8 mouse cellular contexts compared by ENCODE assay signal in the genomic region with DNA sequence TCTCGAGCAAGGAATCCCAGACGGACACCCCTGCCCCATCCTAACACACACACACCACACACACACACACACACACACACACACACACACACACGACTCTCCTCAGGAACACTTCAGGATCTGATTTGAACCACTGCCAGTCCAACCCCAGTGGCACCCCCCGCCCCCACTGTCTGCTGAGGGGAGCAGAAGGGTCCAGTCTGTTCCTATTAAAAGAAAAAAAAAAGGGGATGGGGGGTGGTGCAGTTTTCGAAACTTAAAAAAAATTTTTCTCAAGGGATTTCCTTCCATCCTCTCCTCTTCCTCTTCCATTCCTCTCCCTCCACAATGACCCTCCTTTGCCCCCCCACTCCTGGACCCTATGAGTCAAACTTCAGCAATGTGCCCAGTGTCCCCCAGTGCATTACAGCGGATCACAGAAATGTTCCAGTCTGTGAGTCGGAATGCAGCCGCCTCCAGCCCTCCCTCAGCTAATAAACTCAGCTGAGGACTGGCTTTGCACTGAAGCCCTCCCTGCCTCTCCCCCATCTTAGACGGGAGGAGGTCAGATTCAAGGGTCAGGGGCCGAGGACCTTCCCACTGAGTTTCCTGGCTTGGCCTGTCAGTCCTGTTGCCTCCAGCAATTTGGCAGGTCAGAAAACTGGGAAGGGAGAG. TPM values are rescaled to one million over a fixed set of nuclear protein-coding genes. Genes with fewer than 3 reads are reported as not detected.
A peak's percentile ranks its signal among the peaks of the same experiment; 100 is the strongest.
DNase-seq lines count a peak whose midpoint lies in the region; ATAC-seq and TF ChIP-seq lines count a peak whose summit lies in the region.

No protein-coding gene starts in this region.

- H3K9me3 ChIP-seq in forebrain, embryonic 16.5 days (ENCODE audit: control insufficient read depth, low read length) = no peaks in the 10 kb centered on the region
- no peaks in the 10 kb centered on the region for H3K9me3 ChIP-seq in intestine, embryonic 15.5 days
- H3K9me3 ChIP-seq in stomach, embryonic 14.5 days (ENCODE audit: control insufficient read depth, low read depth, low read length) = no peaks in the 10 kb centered on the region

- no peak; the same call in 1 of the 2 replicates for TF ChIP-seq POLR2A in lung, adult 2 months (IDR thresholded peaks at IDR 0.05; ENCODE audit: borderline replicate concordance, extremely low read depth, low read depth, low read length)

- H3K36me3 ChIP-seq in forebrain, embryonic 16.5 days (ENCODE audit: control insufficient read depth, insufficient read depth) = no peaks in the 10 kb centered on the region
- no peaks in the 10 kb centered on the region for H3K36me3 ChIP-seq in intestine, embryonic 15.5 days
- no peaks in the 10 kb centered on the region for H3K36me3 ChIP-seq in stomach, embryonic 14.5 days (ENCODE audit: control insufficient read depth, insufficient read depth, low read length)

- H3K4me2 ChIP-seq in forebrain, embryonic 16.5 days (ENCODE audit: low read length) = peak overlapping the region; percentile 78
- peak overlapping the region; percentile 90 for H3K4me2 ChIP-seq in intestine, embryonic 15.5 days (replicated peaks)
- peak overlapping the region; percentile 64 for H3K4me2 ChIP-seq in stomach, embryonic 14.5 days (replicated peaks; ENCODE audit: low read depth, low read length)

- WGBS in forebrain, embryonic 16.5 days = 11% methylated on average over 10 of the region's 10 CpGs
- 10% methylated on average over 10 of the region's 10 CpGs for WGBS in intestine, embryonic 15.5 days
- 13% methylated on average over 10 of the region's 10 CpGs for WGBS in lung, adult 2 months
- WGBS in stomach, embryonic 14.5 days = 5% methylated on average over 10 of the region's 10 CpGs

- peak overlapping the region; percentile 99 for H3K9ac ChIP-seq in forebrain, embryonic 16.5 days (replicated peaks; ENCODE audit: low read depth, low read length)
- H3K9ac ChIP-seq in intestine, embryonic 15.5 days = peak overlapping the region; percentile 94
- H3K9ac ChIP-seq in stomach, embryonic 14.5 days (replicated peaks; ENCODE audit: low read depth, low read length) = peak overlapping the region; percentile 97

- ATAC-seq in forebrain, embryonic 16.5 days = peak; percentile 6; the same call in 1 of the 2 replicates
- peak; percentile 21; the same call in 1 of the 2 replicates for ATAC-seq in intestine, embryonic 15.5 days
- ATAC-seq in stomach, embryonic 14.5 days (ENCODE audit: insufficient number of reproducible peaks, insufficient read depth, low FRiP score, low read depth) = no peak
- no peak for ATAC-seq in CD4-positive, CD25-positive, alpha-beta regulatory T cell, adult 4 months

- H3K4me3 ChIP-seq in forebrain, embryonic 16.5 days (replicated peaks; ENCODE audit: low read length) = peak overlapping the region; percentile 75
- H3K4me3 ChIP-seq in intestine, embryonic 15.5 days (replicated peaks) = peak overlapping the region; percentile 86
- H3K4me3 ChIP-seq in lung, adult 2 months (replicated peaks; ENCODE audit: extremely low read depth, low read depth, low read length) = peak overlapping the region; percentile 52
- H3K4me3 ChIP-seq in stomach, embryonic 14.5 days (ENCODE audit: low read depth, low read length) = peak overlapping the region; percentile 78

- H3K4me1 ChIP-seq in forebrain, embryonic 16.5 days (replicated peaks; ENCODE audit: control insufficient read depth, insufficient read depth, low read length) = peaks cover 40% of the 10 kb centered on the region
- peaks cover 39% of the 10 kb centered on the region for H3K4me1 ChIP-seq in intestine, embryonic 15.5 days (replicated peaks)
- H3K4me1 ChIP-seq in lung, adult 2 months (ENCODE audit: control insufficient read depth, insufficient read depth, low read length) = peaks cover 32% of the 10 kb centered on the region
- peaks cover 40% of the 10 kb centered on the region for H3K4me1 ChIP-seq in stomach, embryonic 14.5 days (ENCODE audit: control insufficient read depth, insufficient read depth, low read length)

- TF ChIP-seq CTCF in lung, adult 2 months (IDR thresholded peaks at IDR 0.05; ENCODE audit: insufficient read depth, low read length) = no peak

- no peaks in the 10 kb centered on the region for H3K27me3 ChIP-seq in forebrain, embryonic 16.5 days (replicated peaks; ENCODE audit: control insufficient read depth, insufficient read depth, low read length)
- H3K27me3 ChIP-seq in intestine, embryonic 15.5 days (replicated peaks) = no peaks in the 10 kb centered on the region
- H3K27me3 ChIP-seq in stomach, embryonic 14.5 days (ENCODE audit: control insufficient read depth, insufficient read depth, low read length) = no peaks in the 10 kb centered on the region

- H3K27ac ChIP-seq in forebrain, embryonic 16.5 days (ENCODE audit: low read length) = peak overlapping the region; percentile 91
- H3K27ac ChIP-seq in intestine, embryonic 15.5 days = peak overlapping the region; percentile 97
- peak overlapping the region; percentile 97 for H3K27ac ChIP-seq in stomach, embryonic 14.5 days (ENCODE audit: low read length)

- peak; percentile 75 for DNase-seq in urinary bladder, postnatal 14 days (ENCODE audit: low spot score)
- DNase-seq in urinary bladder, postnatal 10 days (ENCODE audit: low spot score) = no peak
- DNase-seq in lung, adult 2 months = no peak
- DNase-seq in urinary bladder, postnatal 36 days (ENCODE audit: low spot score in 2 of 2) = no peak

RNA-seq across cellular contexts. Expression of gene Hdac7, which starts 12.2 kb away (rescaled TPM):
- polyA plus RNA-seq in forebrain, embryonic 16.5 days (2015; fragmentation: Nextera tagmentation; extraction: Ambion mirVana) = 21.7 and 31.1 TPM in 2 replicates
- 18.0 and 20.6 TPM in 2 replicates for polyA plus RNA-seq in intestine, embryonic 15.5 days (2015; fragmentation: Nextera tagmentation; extraction: Ambion mirVana)
- polyA plus RNA-seq in lung, adult 2 months (2012; rRNA removed) = 254 and 294 TPM in 2 replicates
- polyA plus RNA-seq in stomach, embryonic 14.5 days (2014; fragmentation: Nextera tagmentation; extraction: Ambion mirVana) = 32.4 and 33.0 TPM in 2 replicates
- polyA plus RNA-seq in CD4-positive, CD25-positive, alpha-beta regulatory T cell, adult 4 months (2017; shearing (Covaris generic)) = 10 to 100 TPM; 68.2 to 74.2 TPM

RNA-seq across cellular contexts. Expression of gene Slc48a1, which starts 53.8 kb away (rescaled TPM):
- polyA plus RNA-seq in forebrain, embryonic 16.5 days (2015; fragmentation: Nextera tagmentation; extraction: Ambion mirVana) = 72.9 and 78.2 TPM in 2 replicates
- 23.9 and 25.1 TPM in 2 replicates for polyA plus RNA-seq in intestine, embryonic 15.5 days (2015; fragmentation: Nextera tagmentation; extraction: Ambion mirVana)
- 158 and 174 TPM in 2 replicates for polyA plus RNA-seq in lung, adult 2 months (2012; rRNA removed)
- polyA plus RNA-seq in stomach, embryonic 14.5 days (2014; fragmentation: Nextera tagmentation; extraction: Ambion mirVana) = 23.5 and 24.0 TPM in 2 replicates
- polyA plus RNA-seq in CD4-positive, CD25-positive, alpha-beta regulatory T cell, adult 4 months (2017; shearing (Covaris generic)) = 10 to 100 TPM; 33.9 to 37.1 TPM

Comparison
In these comparisons a context has a peak if more than half of its experiments do, and no peak if none do; other contexts are left out.
1. ATAC-seq: peak in forebrain, embryonic 16.5 days (single experiment) and intestine, embryonic 15.5 days (single experiment); none in stomach, embryonic 14.5 days (single experiment) and CD4-positive, CD25-positive, alpha-beta regulatory T cell, adult 4 months (single experiment).
2. Peak in every context shown above with its lines, with median percentiles within 50 percentile points of each other: H3K27ac ChIP-seq, H3K4me2 ChIP-seq, H3K4me3 ChIP-seq and H3K9ac ChIP-seq.